Mouse (Mus musculus): ENCODE measurements around the gene Selenon. TPM values are rescaled to one million over a fixed set of nuclear protein-coding genes. Genes with fewer than 3 reads are reported as not detected.

Selenon gene
- polyA plus RNA-seq (2017; shearing (Covaris generic)) = 3.8 TPM

GRCm38 (mm10) chr4:134551494-134552316 is at the start of gene Selenon:
Selenon (minus strand) TSS chr4:134552166.

GRCm38 (mm10) chr4:134534932-134535786 is 16.8 kb downstream of the Selenon start, which contains the start of gene Mtfr1l:
Mtfr1l (minus strand) TSS chr4:134535387.

GRCm38 (mm10) chr4:134510845-134511411 is 41.0 kb downstream of the Selenon start, which contains the start of gene Aunip:
Aunip (plus strand) TSS chr4:134510999.

GRCm38 (mm10) chr4:134496595-134497210 is 55.3 kb downstream of the Selenon start, which contains the start of gene Paqr7:
Paqr7 (plus strand) TSS chr4:134496697.

Other genes with a start within 250 kb of the Selenon start
- not detected for gene Trim63, start 237.0 kb downstream of the Selenon start, polyA plus RNA-seq (2017; shearing (Covaris generic))
- gene Slc30a2, start 209.0 kb downstream of the Selenon start, polyA plus RNA-seq (2017; shearing (Covaris generic)) = not detected
- 0.21 TPM for gene Extl1, start 168.3 kb downstream of the Selenon start, polyA plus RNA-seq (2017; shearing (Covaris generic))
- gene Pafah2, start 155.8 kb downstream of the Selenon start, polyA plus RNA-seq (2017; shearing (Covaris generic)) = 1.6 TPM
- gene Stmn1, start 83.8 kb downstream of the Selenon start, polyA plus RNA-seq (2017; shearing (Covaris generic)) = 25.5 TPM
- 11.9 TPM for gene Paqr7, start 55.5 kb downstream of the Selenon start, polyA plus RNA-seq (2017; shearing (Covaris generic))
- gene Aunip, start 41.2 kb downstream of the Selenon start, polyA plus RNA-seq (2017; shearing (Covaris generic)) = not detected
- gene Mtfr1l, start 16.8 kb downstream of the Selenon start, polyA plus RNA-seq (2017; shearing (Covaris generic)) = 88.8 TPM
- gene Man1c1, start 152.1 kb upstream of the Selenon start, polyA plus RNA-seq (2017; shearing (Covaris generic)) = 6.2 TPM
- 79.9 TPM for gene Ldlrap1, start 215.9 kb upstream of the Selenon start, polyA plus RNA-seq (2017; shearing (Covaris generic))